Mouse (Mus musculus): ENCODE results near the gene Rap1gap2.

- TF ChIP-seq GATA1 (IDR thresholded peaks at IDR 0.05; ENCODE audit: borderline replicate concordance, low read length) (no peak), FLI1 (IDR thresholded peaks at IDR 0.05; ENCODE audit: low read length) (no peak)
Measured at GRCm38 (mm10) chr11:74409447-74409754, 201.3 kb downstream of the Rap1gap2 start.
